Mouse (Mus musculus): Measurements from ENCODE around the gene Rpl36-ps4.

Gene Rpl36-ps4

DNA sequence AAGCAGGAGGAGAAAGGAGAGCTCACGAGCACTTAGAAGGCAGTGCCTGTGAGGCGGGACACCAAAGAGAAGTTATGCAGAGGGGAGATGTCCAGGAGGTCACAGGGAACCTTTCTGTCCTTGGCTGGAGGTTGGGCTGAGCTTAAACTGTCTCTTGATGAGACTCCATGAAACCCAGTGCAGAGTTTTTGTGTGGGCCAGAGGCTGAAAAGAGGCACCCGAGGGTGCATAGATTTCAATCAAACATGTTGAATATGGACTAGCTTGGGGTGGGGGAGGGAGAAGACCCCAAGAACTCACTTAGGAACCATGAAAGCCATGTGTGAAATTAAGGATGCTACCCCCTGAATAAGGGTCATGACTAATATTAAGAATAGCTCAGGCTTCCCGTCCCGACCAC lies at the start of gene Rpl36-ps4:
Rpl36-ps4 (plus strand) TSS at position 301 of the 400 bp plus-strand sequence.
- no peak for DNase-seq (ENCODE audit: low spot score in 2 of 2)

DNA sequence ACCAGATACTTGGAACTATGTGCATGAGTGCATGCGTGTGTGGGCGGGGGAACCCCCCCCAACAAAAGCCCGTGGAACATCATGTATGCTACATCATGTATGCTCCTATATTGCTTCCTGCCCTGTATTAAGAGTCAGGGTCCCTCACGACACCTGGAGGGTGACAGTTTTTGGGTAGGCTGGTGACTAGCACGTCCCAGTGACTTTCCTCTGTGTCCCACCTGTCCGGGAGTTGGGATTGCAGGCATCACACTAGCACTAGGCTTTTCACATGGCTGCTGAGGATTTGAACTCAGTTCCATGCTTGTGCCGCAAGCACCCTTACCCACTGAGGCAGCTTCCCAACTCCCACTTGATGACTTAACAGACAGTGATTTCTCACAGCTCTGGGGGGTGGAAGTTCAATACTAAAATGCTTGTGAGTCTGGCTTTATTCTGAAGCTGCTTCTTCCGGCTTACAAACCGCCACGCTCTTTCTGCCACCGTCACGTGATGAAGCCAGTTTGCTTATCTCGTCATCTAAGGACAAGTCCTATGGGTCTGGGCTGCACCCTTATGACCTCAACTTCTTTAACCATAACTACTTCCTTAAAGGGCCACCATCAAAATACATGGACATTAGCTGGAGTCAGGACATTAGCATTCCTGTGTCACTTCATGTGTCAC lies 49.2 kb upstream of the Rpl36-ps4 start:
- DNase-seq (ENCODE audit: low spot score in 2 of 2): no peak

DNA sequence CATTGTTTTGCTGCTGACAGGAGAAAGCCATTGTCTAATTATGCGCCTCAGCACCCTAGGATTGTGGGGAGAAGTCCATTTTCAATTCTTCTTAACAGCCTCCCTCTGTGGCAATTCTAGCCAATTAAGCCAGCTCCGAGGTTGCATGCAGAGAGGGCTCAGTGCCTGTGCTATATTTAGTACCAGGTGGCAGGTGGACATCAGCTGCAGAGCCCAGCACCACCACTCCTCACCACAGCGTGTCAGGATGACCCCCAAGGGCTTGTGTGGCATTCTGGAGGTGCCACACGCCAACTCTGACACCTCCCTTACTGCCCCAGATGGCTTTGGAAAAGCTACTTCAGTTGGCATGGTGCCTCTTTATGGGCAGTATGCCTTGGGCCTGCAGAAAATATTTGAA lies 48.5 kb upstream of the Rpl36-ps4 start:
- no peak for DNase-seq (ENCODE audit: low spot score in 2 of 2)

DNA sequence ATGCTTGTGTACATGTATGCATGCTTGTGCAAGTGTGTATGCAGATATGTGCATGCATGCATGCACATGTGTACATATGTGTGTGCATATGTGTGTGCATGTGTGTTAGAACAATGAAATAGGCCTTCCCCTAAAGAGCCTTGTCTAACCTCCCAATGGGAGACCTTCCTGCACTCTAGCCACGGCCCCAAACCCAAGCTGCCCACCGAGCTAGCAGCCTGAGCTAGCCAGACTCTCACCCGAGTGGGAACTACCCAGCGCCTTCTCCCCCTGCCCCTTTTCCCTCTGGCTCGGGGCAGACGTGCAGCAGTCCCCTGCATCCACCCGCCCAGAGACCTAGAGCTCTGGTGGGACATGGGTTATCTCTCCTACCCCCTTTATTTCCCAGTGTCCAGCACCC lies 47.3 kb upstream of the Rpl36-ps4 start:
- no peak for DNase-seq (ENCODE audit: low spot score in 2 of 2)

DNA sequence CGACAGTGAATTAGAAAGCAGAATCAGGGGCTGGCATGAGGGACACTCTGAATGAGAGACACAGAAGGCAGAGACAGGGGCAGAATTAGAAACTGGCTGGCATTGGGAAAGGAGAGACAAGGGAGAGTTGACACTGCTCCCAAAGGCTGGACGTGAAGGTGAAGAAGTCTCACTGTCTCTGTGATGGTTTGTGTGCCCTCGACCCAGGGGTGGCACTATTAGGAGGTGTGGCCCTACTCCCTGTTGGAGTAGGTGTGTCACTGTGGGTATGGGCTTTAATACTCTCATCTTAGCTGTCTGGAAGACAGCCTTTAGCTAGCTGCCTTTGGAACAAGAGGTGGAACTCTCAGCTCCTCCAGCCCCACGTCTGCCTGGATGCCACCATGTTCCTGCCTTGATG lies 46.8 kb upstream of the Rpl36-ps4 start:
- no peak for DNase-seq (ENCODE audit: low spot score in 2 of 2)

DNA sequence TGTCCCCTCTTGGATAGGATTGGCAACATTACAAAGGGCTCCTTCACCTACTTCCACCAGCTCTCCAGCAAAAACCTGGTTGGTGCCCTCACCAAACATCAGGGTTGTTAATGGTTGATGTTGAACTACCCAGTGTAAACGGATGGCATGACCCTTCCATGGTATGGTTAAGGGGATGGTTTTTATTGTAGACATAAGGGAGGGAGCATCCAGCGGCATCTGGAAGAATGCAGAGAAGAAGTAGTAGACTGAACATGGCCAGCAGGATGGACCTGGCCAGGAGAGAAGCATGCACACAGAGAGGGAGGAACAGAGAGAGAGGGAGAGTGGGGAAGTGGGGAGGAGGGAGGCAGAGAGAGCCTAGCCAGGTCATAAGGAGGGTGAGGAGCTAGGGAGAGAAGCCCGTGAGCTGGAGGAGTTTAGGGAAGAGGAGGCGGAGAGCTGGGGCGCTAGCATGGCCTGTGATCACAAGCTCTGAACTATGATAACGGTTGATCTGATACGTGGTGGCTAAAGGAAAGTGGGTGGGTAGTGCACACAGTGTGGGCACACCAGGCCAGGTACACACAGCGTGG lies 45.3 kb upstream of the Rpl36-ps4 start:
- no peak for DNase-seq (ENCODE audit: low spot score in 2 of 2)

DNA sequence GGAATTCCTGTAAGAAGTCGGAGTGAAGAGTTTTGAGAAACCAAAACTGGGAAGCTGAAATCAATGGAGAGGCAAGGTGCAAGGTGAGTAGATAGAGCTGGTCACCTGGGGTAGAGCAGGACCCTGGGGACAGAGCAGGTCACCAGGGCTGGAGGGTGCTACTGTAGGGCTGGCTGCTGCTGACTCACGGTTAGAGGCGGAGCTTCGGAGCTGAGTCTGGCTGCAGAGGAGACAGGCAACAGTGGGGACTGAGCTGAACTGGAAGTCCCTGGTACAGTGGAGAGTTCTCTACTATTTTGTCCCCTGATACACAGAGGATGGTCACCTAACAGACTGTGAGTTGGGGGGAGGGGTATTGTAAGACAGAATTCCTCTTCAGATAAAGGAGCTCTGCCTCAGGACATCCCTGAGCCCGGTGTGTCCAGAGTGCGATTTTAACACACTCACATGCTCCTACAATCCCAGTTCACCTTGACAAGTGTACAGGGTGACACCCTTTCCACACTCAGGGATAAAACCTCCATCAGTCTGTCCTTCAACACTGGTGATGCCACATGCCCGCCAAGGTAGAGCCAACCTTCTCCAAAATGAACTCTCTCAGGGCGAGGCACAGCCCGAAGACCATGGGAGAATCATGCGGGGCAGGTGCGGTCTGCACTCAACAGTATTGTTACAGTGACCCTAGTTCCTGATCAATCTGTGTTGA lies 44.3 kb upstream of the Rpl36-ps4 start:
- no peak for DNase-seq (ENCODE audit: low spot score in 2 of 2)

DNA sequence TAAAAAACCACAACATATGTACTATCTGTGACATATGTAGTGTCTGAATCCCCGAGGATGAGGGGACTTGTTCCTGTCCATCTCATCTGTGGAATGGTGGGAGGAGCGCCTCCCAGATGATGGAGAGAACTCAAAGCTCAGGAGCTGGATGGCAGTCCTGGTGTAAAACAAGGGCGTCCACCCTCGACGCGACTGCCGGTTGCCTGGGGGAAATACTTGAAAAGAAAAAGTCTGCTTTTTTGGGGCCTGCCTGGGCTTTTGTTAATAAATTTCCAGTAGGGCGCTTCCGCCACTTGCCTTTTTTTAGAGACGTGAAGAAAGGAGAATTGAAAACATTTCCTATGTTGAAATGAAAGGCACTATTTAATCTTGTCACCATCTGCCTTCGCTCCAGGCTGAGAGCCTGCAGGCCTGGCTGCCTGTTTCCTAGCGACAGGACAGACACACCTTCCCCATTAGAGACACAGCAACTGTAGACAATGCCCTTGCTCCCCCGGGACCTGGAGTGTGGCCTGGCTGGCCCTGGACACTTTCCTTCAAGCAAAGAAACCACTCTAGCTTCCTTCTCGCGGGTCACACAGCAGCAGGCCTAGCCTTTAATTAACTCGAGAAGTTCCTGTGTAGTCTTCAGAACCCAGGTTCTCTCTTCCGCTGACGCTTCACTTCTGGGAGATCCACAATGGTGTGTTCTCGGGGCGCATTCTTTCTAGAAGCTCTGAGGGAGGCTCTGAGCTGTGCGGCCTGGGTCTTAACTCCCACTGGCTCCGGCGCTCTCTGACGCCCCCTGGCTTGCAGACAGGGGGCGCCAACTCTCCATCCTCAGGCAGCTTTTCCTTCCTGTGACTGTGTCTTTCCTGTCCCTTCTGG lies 43.3 kb upstream of the Rpl36-ps4 start:
- DNase-seq (ENCODE audit: low spot score in 2 of 2): peak in 1 of 2 experiments; percentile 24

DNA sequence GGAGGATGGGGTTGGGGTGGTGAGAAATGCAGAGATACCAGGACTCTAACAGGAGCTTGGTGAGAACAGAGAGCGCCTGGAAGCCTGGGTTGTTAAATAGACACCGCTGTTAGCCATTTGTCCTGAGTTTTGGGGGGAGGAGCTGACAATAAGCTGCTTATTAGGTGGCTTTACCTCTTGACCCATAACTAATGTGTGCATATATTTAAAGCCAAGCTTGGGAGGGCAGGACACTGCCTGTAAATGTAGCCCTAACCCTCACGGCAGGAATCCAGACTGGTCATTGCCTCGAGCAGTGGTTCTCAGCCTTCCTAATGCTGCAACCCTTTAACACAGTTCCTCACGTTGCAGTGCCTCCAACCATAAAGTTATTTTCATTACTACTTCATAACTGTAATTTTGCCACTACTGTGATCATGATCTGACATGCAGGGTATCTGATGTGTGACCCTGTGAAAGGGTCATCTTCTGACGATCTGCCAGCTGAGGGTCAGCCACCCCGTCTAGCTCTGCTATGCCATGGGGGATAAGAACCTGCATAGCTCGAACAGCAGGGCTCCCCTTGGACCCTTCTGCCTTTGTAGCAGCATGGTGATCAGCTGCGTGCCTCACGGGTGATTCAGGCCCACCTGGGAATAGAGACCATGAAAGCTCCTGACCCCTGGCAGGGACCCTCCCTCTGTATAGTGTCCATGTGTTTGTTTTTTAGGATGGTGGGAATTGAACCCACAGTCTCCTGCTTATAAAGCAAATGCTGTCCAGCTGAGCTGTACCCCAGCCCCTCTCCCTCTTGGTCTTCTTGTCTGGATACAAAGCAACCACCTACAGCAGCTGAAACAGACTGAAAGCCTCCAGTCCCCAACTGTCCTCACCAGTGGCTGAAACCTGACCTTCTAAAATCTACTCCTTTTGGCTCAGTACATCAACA lies 42.0 kb upstream of the Rpl36-ps4 start:
- DNase-seq (ENCODE audit: low spot score in 2 of 2): no peak

DNA sequence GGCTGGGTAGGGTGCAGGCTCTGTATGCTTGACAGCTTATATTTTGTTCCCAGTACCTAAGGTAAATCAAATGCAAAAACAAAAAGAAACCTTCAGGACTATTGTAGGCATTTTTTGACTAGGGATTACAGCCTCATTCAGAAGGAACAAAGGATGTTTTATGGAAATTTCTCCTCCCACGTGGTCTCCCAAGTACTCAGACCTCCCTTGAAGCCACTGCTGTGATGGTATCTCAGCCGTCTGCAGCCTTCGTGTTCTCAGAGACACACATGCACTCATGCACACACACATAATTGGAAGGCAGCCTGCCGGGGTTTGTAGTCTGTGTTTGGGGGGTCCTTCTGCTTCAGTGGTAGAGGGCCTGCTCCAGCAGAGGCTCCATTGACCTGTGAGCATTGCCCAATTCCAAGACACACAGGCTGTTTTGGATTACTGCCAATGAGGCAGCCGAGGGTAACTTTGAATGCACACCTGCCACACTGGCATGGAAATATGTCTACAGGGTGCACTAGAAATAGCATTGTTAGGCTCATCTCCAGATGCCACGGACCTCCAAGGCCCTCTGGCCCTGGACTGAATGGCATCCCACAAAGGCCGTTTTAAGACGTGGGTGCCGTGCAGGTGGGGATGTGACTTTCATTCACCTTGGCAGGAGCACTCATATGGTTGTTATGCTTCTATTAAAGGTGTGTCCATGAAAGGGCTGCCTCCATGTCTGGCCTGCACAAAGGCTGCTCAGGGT lies 41.1 kb upstream of the Rpl36-ps4 start:
- DNase-seq (ENCODE audit: low spot score in 2 of 2): no peak

DNA sequence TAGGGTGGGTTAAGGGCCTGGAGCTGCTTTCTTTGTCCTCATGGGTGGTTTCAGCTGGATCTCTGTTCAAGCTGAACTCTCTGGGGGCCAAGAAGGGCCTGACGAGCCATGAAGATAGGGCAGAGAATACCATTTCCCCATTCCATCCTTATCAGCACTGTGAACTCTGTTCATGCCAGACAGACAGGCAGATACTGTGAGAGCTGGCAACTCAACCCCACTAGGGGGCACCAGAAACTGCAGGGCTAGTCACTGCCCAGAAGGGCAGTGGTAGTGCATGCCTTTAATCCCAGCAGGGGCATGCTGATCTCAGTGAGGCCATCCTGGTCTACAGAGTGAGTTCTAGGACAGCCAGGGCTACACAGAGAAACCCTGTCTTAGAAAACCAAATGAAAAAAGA lies 38.2 kb upstream of the Rpl36-ps4 start:
- no peak for DNase-seq (ENCODE audit: low spot score in 2 of 2)

DNA sequence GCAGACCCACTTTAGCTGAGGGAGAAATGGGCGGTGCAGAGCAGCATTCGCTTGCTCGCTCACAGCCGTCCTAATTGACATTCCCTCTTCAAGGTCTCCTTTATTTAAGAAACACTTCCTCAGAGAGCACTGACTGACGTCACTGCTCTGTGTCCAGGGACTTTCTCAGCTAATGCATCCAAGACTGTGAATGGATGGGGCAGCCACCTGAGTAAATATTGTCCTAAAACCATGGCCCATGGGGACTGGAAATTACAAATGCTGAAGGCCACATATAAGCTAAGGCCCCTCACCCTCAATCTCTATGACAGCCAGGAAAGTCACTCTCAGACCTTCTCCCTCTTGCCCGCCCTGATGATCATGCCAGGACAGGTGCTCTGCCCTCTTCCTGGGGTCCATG lies 23.6 kb upstream of the Rpl36-ps4 start:
- no peak for DNase-seq (ENCODE audit: low spot score in 2 of 2)

DNA sequence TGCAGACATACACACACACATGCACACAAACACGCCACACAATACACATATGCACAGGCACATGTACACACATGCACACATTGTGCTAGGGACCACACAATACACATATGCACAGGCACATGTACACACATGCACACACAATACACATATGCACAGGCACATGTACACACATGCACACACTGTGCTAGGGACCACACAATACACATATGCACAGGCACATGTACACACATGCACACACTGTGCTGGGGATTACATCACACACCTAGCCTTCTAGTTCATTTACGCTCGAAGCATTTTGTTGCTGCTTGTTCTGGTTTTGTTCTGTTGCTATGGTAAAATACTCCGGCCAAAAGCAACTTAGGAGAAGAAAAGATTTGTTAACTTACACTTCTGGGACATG lies 20.1 kb upstream of the Rpl36-ps4 start:
- no peak for DNase-seq (ENCODE audit: low spot score in 2 of 2)

DNA sequence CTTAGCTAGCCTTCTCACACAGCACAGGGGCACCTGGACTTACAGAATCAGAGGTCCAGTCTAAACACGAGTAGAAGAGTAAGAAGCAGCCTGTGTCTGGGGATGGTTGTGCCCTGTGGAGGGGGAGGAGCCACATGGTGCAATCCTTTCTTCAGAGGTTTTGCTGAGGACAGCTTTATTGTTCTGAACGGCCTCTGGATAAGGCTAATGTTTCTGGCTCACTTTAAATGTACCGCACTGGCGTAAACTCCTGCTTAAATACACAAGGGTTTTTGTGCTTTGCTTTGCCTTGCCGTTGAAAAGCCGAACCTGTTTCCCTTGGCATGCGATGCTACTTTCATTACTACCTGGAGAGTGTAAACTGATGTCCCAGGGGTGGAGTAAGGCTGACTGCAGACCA lies 19.6 kb upstream of the Rpl36-ps4 start:
- DNase-seq (ENCODE audit: low spot score in 2 of 2): no peak

DNA sequence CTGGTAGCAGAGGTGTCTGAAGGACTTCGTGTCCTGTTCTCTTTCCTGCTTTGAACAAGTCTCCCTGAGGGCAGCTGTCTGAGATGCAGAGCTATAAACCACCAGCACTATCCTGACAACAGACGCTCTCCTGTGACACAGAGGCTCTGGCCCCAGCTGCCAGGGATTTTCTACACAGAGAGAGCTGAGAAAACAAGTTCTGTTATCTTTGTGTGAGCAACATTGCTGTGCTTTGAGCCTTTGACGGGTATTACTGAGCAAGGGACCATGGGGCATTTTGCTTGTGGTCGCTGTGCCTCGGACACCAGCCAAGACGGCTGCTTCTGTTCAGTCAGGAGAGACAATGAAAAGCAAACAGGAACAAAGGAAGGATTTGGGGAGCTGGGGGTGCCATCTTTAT lies 17.6 kb upstream of the Rpl36-ps4 start:
- DNase-seq (ENCODE audit: low spot score in 2 of 2): no peak

DNA sequence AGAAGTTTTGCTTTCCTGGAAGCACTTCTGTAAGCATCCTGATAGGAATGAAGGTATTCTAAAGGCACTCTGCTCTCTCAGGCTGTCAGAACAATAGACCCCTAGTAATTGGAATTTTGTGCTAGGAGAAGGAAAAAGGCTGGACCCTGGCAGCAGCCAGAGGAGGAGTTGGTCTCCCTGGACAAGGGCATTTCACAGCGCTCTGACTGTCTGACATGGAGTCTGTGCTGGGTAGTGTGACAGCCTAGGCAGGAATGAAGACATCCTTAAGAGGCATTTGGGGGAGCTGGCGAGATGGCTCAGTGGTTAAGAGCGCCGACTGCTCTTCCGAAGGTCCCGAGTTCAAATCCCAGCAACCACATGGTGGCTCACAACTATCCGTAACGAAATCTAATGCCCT lies 17.1 kb upstream of the Rpl36-ps4 start:
- no peak for DNase-seq (ENCODE audit: low spot score in 2 of 2)

DNA sequence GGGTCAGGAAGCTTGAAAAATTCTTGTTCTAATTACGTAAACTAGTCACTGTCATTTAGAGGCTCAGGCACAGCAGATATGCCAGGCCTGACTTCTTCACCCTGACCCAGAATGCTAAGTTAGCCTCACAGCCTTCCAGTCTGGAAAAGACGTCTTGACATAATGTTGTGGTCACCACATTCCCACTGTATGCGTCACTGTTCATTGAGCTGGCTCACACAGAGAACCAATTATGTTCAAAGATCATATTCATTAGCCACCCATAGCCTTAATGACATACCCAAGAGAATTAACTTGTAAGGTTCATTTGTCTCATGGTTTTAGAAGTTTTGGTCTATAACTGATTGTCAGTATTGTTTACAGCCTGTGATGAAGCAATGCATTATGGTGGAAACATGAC lies 5.4 kb upstream of the Rpl36-ps4 start:
- DNase-seq (ENCODE audit: low spot score in 2 of 2): no peak

DNA sequence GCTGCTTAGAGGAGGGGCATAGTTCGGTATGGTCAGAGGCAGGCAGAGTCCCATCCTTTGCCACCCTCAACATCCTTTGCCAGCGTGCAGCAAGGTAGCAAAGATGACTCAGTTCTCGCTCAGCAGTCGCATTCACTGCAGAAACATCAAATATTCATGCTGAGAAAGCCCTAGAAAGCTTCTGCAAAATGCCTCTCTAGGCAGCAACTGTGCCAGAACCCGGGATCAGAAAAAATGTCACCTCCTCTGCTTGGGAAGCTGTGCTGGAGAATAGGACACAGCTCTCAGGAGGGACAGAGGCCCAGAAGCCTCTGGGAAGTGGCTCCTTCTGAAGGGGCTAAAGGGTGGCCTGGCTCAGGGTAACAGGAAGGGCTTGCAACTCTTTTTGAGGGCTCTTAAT lies 2.7 kb upstream of the Rpl36-ps4 start:
- DNase-seq (ENCODE audit: low spot score in 2 of 2): no peak

DNA sequence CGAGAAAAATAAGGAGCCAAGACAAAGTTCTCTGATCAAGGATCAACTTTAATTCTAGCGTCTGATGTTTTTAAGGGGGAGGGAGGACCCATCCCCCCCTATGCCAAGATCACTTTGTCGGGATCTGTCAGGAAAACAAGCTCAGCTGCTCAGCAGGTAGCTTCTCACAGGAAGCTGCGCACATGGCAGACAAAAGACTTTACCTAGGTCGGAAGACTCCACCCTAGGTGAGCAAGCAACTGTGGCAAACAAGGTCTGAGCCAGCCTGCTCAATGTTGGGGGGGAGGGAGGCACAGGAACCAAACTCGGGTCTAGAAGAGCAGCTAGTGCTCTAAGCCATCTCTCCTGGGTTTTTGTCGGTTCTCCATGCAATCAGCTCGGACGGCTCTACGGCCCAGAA lies 13.5 kb downstream of the Rpl36-ps4 start:
- DNase-seq (ENCODE audit: low spot score in 2 of 2): no peak

DNA sequence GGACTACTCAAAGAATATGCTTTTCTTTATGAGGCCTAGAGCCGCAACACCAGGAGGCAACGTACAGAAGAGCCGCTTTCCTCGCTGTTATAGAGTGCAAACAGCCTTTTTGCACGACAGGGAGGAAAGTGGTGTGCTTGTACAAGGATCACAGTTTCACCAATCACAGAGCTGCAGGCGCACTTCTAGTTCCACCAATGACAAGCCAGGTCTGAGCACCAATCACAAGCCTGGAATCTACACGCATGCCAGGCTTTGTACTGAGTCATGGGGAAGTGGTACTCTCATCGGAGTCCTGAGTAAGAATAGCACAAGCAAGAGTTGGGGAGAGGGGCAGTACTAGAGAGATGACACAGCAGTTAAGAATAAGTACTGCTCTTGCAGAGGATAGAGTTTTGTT lies 14.0 kb downstream of the Rpl36-ps4 start:
- no peak for DNase-seq (ENCODE audit: low spot score in 2 of 2)

DNA sequence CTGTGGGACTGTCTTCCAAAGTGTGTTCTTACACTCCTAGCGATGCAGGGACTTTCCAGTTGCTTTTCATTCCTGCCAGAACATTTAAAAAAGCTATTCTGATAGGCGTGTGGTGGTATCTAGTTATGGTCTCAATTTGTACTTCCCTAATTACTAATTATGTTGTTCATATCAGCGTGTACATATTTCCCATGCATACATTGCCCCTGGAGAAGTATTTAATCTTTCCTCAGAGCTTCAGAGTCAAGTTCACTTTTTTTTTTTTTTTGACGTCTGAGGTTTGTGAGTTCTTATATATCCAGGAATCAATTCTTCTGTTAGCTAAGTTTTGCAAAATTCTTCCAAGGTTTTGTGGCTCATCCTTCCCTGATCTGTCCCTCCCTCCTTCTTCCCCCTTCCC lies 15.4 kb downstream of the Rpl36-ps4 start:
- no peak for DNase-seq (ENCODE audit: low spot score in 2 of 2)
